Mouse (Mus musculus) spleen, adult 2 months (tissue): ENCODE results near the gene Tnfrsf25.

Experiments used
- CTCF ChIP-seq: fragments of 200-500 bp; IDR thresholded peaks from 2 replicates; pipeline ENCODE4 v1.5.1; 2011; ENCODE audit warnings: mild to moderate bottlenecking, inconsistent platforms; ENCODE audit not compliant: insufficient read depth, insufficient read length, insufficient replicate concordance; ENCODE audit errors: extremely low read depth
- POLR2A ChIP-seq: fragments of 200-500 bp; IDR thresholded peaks from 2 replicates; pipeline ENCODE4 v1.6.1; 2011; ENCODE audit warnings: low read depth, low read length, inconsistent platforms

DNA sequence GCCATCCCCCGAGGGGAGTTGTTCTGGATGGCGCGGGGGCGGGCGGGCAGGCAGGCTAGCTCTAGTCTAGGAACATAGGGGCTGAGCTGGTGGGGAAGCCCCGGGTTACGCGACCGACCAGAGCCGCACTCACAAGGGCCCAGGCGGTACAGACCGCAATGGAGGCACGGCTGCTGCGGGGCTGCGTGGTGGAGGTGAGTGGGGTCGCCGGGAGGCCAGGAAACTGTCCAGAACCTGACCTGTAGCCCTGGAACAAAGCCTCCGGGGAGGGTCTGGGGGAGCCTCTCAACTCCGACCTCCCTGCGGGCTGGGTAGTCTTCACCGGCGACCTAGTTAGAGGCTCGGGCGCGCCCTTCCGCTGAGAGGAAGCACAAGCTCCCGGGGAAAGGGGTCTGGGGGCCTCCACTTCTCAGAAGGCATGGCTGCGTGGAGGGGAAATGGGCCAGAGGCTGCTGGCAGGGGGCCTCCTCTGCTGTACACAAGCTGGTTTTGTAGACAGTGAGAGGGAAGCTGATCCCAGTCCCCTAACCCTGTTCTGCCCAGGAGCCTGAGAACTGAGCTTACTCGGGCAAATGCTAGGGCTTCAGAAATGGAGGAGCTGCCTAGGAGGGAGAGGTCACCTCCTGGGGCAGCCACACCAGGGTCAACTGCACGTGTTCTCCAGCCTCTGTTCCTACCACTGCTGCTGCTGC, at the start of gene Tnfrsf25:
- TF ChIP-seq POLR2A, result no peak
- no peak for TF ChIP-seq CTCF
